Mouse (Mus musculus) kidney, adult 9 months (tissue): ENCODE measurements around the gene Teddm3.
"Not testable (repeated sequence)": the region's sequence is repeated elsewhere in the genome, so short reads cannot be mapped to it uniquely, and the experiment has no call there.

ENCODE experiments used
- DNase-seq: peaks from one replicate; pipeline ENCODE4 v3.0.0; 2022

Gene Teddm3

GRCm38 (mm10) chr16:21149896-21150295, 3.9 kb downstream of the Teddm3 start:
- no peak for DNase-seq

GRCm38 (mm10) chr16:21148451-21148850, 5.3 kb downstream of the Teddm3 start:
- not testable (repeated sequence) for DNase-seq

GRCm38 (mm10) chr16:21136312-21137083, 17.3 kb downstream of the Teddm3 start:
- DNase-seq: no peak

- DNase-seq: not testable (repeated sequence)
Observed at GRCm38 (mm10) chr16:21127666-21128065, 26.1 kb downstream of the Teddm3 start.

- DNase-seq: not testable (repeated sequence)
Observed at GRCm38 (mm10) chr16:21122776-21123175, 31.0 kb downstream of the Teddm3 start.

- DNase-seq: no peak
Observed at GRCm38 (mm10) chr16:21116078-21116477, 37.7 kb downstream of the Teddm3 start.

GRCm38 (mm10) chr16:21109473-21109872, 44.3 kb downstream of the Teddm3 start:
- peak; percentile 46 for DNase-seq
